Mouse (Mus musculus) ES-E14 (cell line): Measurements from ENCODE around the gene Rln3.

Experiments
- CHD2 ChIP-seq: IDR thresholded peaks from 2 replicates; pipeline ENCODE4 v1.6.1; 2014; ENCODE audit warnings: mild to moderate bottlenecking, low read depth, low read length, inconsistent platforms
- HCFC1 ChIP-seq: IDR thresholded peaks from 2 replicates; pipeline ENCODE4 v1.6.1; 2012; ENCODE audit warnings: low read length, inconsistent platforms, borderline replicate concordance; ENCODE audit not compliant: insufficient read depth
- MAFK ChIP-seq: IDR thresholded peaks from 2 replicates; pipeline ENCODE4 v1.6.1; 2014; ENCODE audit warnings: mild to moderate bottlenecking, low read depth, low read length, inconsistent platforms; ENCODE audit not compliant: insufficient read depth
- ZC3H11A ChIP-seq: IDR thresholded peaks from 2 replicates; pipeline ENCODE4 v1.6.1; 2012; ENCODE audit warnings: low read depth, mild to moderate bottlenecking, inconsistent platforms, low read length, borderline replicate concordance

GRCm38 (mm10) chr8:84024171-84024570 is 20.6 kb downstream of the Rln3 start:
- 0 out of 2 replicates have a peak, but pooled peaks have one; percentile 17 for TF ChIP-seq MAFK
- TF ChIP-seq HCFC1, result no peak
- no peak for TF ChIP-seq CHD2
- no peak for TF ChIP-seq ZC3H11A
